Mouse (Mus musculus) limb, embryonic 13.5 days (tissue): Measurements from ENCODE around the gene Ank3. TPM values are rescaled to one million over a fixed set of nuclear protein-coding genes. Genes with fewer than 3 reads are reported as not detected.

Experiments
- ATAC-seq: fragments of 200-750 bp; cut with Nextera tagmentation; 2 replicates; pipeline ENCODE4 v1.8.0; 2017; ENCODE audit warnings: low read depth, moderate number of reproducible peaks, moderate TSS enrichment; ENCODE audit not compliant: low FRiP score
- H3K27ac ChIP-seq: fragments of 300-500 bp; sonication (generic); 2 replicates; pipeline ENCODE4 v1.5.1; 2015; ENCODE audit warnings: inconsistent platforms, mild to moderate bottlenecking, moderate library complexity
- H3K27me3 ChIP-seq: fragments of 300-500 bp; sonication (generic); 2 replicates; pipeline ENCODE4 v1.6.1; 2015; ENCODE audit warnings: mild to moderate bottlenecking, inconsistent platforms
- H3K36me3 ChIP-seq: fragments of 300-500 bp; sonication (generic); 2 replicates; pipeline ENCODE4 v1.6.1; 2015; ENCODE audit warnings: inconsistent platforms, mild to moderate bottlenecking, moderate library complexity
- H3K4me1 ChIP-seq: fragments of 300-500 bp; sonication (generic); 2 replicates; pipeline ENCODE4 v1.6.1; 2015; ENCODE audit warnings: inconsistent platforms
- H3K4me2 ChIP-seq: fragments of 300-500 bp; sonication (generic); replicated peaks from 2 replicates; pipeline ENCODE4 v1.6.1; 2015; ENCODE audit warnings: inconsistent platforms, mild to moderate bottlenecking, moderate library complexity
- H3K4me3 ChIP-seq: fragments of 300-500 bp; sonication (generic); 2 replicates; pipeline ENCODE4 v1.5.1; 2015; ENCODE audit warnings: moderate library complexity, mild to moderate bottlenecking, inconsistent platforms
- H3K9ac ChIP-seq: fragments of 300-500 bp; sonication (generic); 2 replicates; pipeline ENCODE4 v1.6.1; 2015; ENCODE audit warnings: mild to moderate bottlenecking, inconsistent platforms
- H3K9me3 ChIP-seq: fragments of 300-500 bp; sonication (generic); 2 replicates; pipeline ENCODE4 v1.6.1; 2016; ENCODE audit warnings: inconsistent platforms
- WGBS: fragments of 180-500 bp; shearing (Covaris S2); methylation state at CpG from one replicate; pipeline ENCODE4 v1.1.7; 2015; 5-methylcytosine and 5-hydroxymethylcytosine counted together
- polyA plus RNA-seq: library from polyadenylated mRNA; unstranded; fragments of >200 nt; fragmentation: Nextera tagmentation; extraction: Ambion mirVana; gene quantifications from 2 replicates; pipeline ENCODE4 v1.2.1, GENCODE M21; 2015

The Ank3 gene
- polyA plus RNA-seq, 1 experiment from 2014 or later: 28.0 TPM

- WGBS: 32% methylated on average over 4 of the region's 4 CpGs
- no peak; the same call in 1 of the 2 replicates for ATAC-seq
These were observed 489.8 kb downstream of the Ank3 start for GRCm38 (mm10) chr10:69888399-69888798.

DNA sequence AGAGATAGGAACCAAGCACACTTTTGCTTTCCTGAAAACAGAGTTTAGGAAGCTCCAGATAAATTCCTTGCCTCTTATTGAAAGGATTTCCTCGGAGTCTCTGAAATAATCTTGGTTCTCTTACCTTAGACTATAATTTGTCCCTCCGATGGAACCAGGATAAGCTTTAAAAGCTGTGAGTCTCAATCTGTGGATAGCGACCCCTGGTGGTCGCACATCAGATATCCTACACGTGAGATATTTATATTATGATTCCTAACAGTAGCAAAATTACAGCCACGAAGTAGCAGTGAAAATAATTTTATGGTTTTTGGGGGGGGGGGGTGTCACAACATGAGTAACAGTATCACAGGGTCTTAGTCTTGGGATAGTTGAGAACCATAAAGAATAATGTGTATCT, 491.2 kb downstream of the Ank3 start:
- Histone ChIP-seq H3K4me1 (no peaks in the 10 kb centered on the region), H3K9ac (no peak overlapping the region), H3K27me3 (no peaks in the 10 kb centered on the region), H3K36me3 (peaks cover 15% of the 10 kb centered on the region; the same call in 1 of the 2 replicates), H3K4me3 (no peak overlapping the region), H3K4me2 (no peak overlapping the region), H3K9me3 (no peaks in the 10 kb centered on the region), H3K27ac (no peak overlapping the region)
- ATAC-seq: no peak
- WGBS: 17% methylated on average over 6 of the region's 6 CpGs

More at GRCm38 (mm10) chr10:69888399-69888798, 489.8 kb downstream of the Ank3 start:
- Histone ChIP-seq H3K27me3 (no peaks in the 10 kb centered on the region), H3K4me3 (no peak overlapping the region), H3K4me2 (no peak overlapping the region; the same call in 1 of the 2 replicates), H3K36me3 (peaks cover 25% of the 10 kb centered on the region; the same call in 1 of the 2 replicates), H3K27ac (no peak overlapping the region), H3K9ac (no peak overlapping the region), H3K9me3 (peaks cover under 1% of the 10 kb centered on the region; the same call in 1 of the 2 replicates), H3K4me1 (no peaks in the 10 kb centered on the region)

- H3K27ac ChIP-seq: no peak overlapping the region
- no peaks in the 10 kb centered on the region for H3K27me3 ChIP-seq
- no peak overlapping the region for H3K4me2 ChIP-seq
- no peak overlapping the region for H3K4me3 ChIP-seq
- H3K9ac ChIP-seq: no peak overlapping the region
- no peaks in the 10 kb centered on the region for H3K9me3 ChIP-seq
- no peak for ATAC-seq
- 87% methylated on average over 11 of the region's 11 CpGs for WGBS
- peaks cover 10% of the 10 kb centered on the region; the same call in 1 of the 2 replicates for H3K36me3 ChIP-seq
- no peaks in the 10 kb centered on the region for H3K4me1 ChIP-seq
These were observed 491.9 kb downstream of the Ank3 start for GRCm38 (mm10) chr10:69890389-69890985.

GRCm38 (mm10) chr10:69892162-69892561, 493.6 kb downstream of the Ank3 start:
- Histone ChIP-seq H3K9me3 (no peaks in the 10 kb centered on the region), H3K36me3 (peaks cover 6% of the 10 kb centered on the region; the same call in 1 of the 2 replicates), H3K9ac (no peak overlapping the region), H3K27ac (no peak overlapping the region), H3K27me3 (no peaks in the 10 kb centered on the region), H3K4me3 (no peak overlapping the region), H3K4me1 (no peaks in the 10 kb centered on the region), H3K4me2 (no peak overlapping the region)
- ATAC-seq: no peak
- 93% methylated on average over 18 of the region's 18 CpGs for WGBS

DNA sequence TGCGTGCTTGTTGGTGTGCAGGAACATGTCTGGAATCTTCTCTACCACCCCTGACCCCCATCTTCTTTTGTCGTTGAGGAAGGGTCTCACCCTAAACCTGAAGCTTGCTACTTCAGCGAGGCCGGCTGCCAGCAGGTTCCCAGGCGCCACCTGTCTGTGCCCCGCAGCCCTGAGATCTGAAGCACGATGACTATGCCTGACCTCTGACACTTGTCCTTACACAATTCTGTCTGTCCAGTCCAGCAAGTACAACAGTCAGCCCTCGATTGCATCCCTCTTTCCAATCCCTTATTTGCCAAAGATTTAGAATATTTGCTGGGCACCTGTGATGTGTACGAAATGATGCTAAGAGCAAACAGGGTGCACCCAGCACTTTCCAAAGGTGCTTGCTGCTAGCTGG, 497.0 kb downstream of the Ank3 start:
- ATAC-seq: no peak
- Histone ChIP-seq H3K9ac (no peak overlapping the region), H3K4me1 (no peaks in the 10 kb centered on the region), H3K9me3 (no peaks in the 10 kb centered on the region), H3K27ac (no peak overlapping the region), H3K36me3 (peaks cover 6% of the 10 kb centered on the region; the same call in 1 of the 2 replicates), H3K4me2 (no peak overlapping the region), H3K4me3 (no peak overlapping the region), H3K27me3 (no peaks in the 10 kb centered on the region)
- 75% methylated on average over 9 of the region's 9 CpGs for WGBS

DNA sequence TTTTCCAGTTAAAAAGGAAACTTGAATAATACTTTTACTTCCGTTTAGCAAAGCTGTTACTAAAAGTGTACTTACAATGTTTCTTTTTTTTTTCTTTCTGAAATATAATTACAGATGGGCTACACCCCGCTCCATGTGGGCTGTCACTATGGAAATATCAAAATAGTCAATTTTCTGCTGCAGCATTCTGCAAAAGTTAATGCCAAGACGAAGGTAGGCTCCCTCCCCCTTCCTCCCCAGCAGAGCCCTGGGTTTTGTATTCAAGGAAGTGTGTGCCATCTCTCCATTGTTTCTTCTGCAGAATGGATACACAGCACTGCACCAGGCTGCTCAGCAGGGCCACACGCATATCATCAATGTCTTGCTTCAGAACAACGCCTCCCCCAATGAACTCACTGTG, 499.4 kb downstream of the Ank3 start:
- Histone ChIP-seq H3K4me1 (no peaks in the 10 kb centered on the region), H3K36me3 (peaks cover 3% of the 10 kb centered on the region; the same call in 1 of the 2 replicates), H3K9me3 (no peaks in the 10 kb centered on the region), H3K4me3 (no peak overlapping the region), H3K4me2 (no peak overlapping the region), H3K9ac (no peak overlapping the region), H3K27me3 (no peaks in the 10 kb centered on the region), H3K27ac (no peak overlapping the region)
- ATAC-seq: no peak
- 84% methylated on average over 5 of the region's 5 CpGs for WGBS

GRCm38 (mm10) chr10:69898821-69899220, 500.2 kb downstream of the Ank3 start:
- H3K4me2 ChIP-seq: no peak overlapping the region
- no peak for ATAC-seq
- H3K36me3 ChIP-seq: no peaks in the 10 kb centered on the region
- no peaks in the 10 kb centered on the region for H3K9me3 ChIP-seq
- no peaks in the 10 kb centered on the region for H3K27me3 ChIP-seq
- 94% methylated on average over 8 of the region's 8 CpGs for WGBS
- no peak overlapping the region for H3K27ac ChIP-seq
- no peak overlapping the region for H3K9ac ChIP-seq
- H3K4me1 ChIP-seq: no peaks in the 10 kb centered on the region
- H3K4me3 ChIP-seq: no peak overlapping the region

- H3K27ac ChIP-seq: no peak overlapping the region
- no peak overlapping the region for H3K4me2 ChIP-seq
- no peaks in the 10 kb centered on the region for H3K9me3 ChIP-seq
- no peak overlapping the region for H3K9ac ChIP-seq
- no peaks in the 10 kb centered on the region for H3K27me3 ChIP-seq
- no peaks in the 10 kb centered on the region for H3K36me3 ChIP-seq
- ATAC-seq: no peak
- WGBS: 85% methylated on average over 3 of the region's 3 CpGs
- H3K4me3 ChIP-seq: no peak overlapping the region
- H3K4me1 ChIP-seq: no peaks in the 10 kb centered on the region
These were observed 501.2 kb downstream of the Ank3 start for GRCm38 (mm10) chr10:69899788-69900187.

DNA sequence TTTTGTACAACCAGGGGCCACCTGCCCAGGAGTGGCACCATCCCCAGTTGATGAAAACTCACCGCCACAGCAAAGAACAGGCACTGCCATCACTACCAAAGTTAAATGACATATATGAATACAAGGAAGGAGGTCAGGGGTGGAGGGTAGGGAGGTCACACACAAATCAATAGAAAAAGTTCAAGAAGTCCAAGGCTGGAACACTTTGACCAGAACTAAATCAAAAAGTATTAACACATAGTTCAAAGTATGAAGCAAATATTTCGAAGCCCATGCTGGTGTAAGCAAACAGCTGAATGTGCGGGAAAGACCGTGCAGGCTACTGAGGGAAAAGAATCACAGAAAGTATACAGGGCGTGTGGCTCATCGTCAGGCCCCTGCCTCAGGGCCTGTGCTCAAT, 503.5 kb downstream of the Ank3 start:
- no peak for ATAC-seq

GRCm38 (mm10) chr10:69904321-69904720, 505.7 kb downstream of the Ank3 start:
- H3K9me3 ChIP-seq: no peaks in the 10 kb centered on the region
- H3K27me3 ChIP-seq: no peaks in the 10 kb centered on the region
- no peak overlapping the region for H3K4me3 ChIP-seq
- ATAC-seq: no peak
- 54% methylated on average over 10 of the region's 10 CpGs for WGBS
- H3K4me1 ChIP-seq: no peaks in the 10 kb centered on the region
- H3K27ac ChIP-seq: no peak overlapping the region
- H3K36me3 ChIP-seq: no peaks in the 10 kb centered on the region
- no peak overlapping the region for H3K4me2 ChIP-seq
- H3K9ac ChIP-seq: no peak overlapping the region

More for the DNA sequence above, 503.5 kb downstream of the Ank3 start:
- Histone ChIP-seq H3K36me3 (no peaks in the 10 kb centered on the region), H3K9me3 (no peaks in the 10 kb centered on the region), H3K9ac (no peak overlapping the region), H3K4me1 (no peaks in the 10 kb centered on the region), H3K27me3 (no peaks in the 10 kb centered on the region), H3K4me2 (no peak overlapping the region), H3K4me3 (no peak overlapping the region), H3K27ac (no peak overlapping the region)
- WGBS: 78% methylated on average over 6 of the region's 6 CpGs

DNA sequence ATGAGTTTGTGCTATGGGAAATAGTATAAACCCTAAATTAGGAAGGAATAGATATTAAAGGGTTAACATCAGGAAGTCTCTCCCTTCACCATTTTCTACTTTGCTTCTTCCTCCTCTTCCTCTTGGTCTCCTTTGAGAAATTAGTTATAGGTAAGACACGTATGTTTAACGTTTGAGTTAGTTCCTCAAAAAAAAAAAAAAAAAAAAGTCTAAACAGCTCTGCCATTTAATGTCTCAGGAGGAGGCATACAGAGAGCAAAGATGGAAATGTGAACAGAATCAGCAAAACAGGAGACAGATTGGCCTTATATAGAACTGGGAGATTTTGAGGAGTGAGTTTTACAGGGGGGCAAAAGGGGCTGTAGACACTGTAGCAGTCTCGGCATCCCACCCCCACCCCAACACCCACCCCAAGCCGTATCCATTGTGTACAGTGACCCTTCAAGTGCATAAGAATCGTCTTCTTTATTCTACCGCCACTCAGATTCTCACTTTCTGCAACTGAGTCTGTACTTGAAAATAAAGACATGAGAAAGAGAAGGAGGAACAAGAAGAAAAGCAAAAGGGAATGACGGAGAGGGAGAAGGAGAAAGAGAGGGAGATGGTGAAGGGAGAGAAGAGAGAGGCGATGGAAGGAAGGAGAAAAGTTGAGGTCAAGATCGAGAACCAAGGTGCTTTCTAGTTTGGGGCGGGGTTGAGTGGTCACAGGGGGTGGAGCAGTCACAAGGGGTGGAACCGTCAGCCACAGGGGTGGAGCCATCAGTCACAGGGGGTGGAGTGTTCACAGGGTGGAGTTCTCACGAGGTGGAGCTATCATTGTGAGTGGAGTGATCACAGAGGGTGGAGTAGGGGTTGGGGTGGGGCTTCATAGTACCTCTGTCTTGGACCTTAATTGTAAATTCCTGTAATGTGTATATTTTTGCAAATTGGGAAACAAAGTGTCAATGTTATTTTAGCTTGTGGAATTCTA, 509.5 kb downstream of the Ank3 start:
- H3K9me3 ChIP-seq: no peaks in the 10 kb centered on the region
- no peaks in the 10 kb centered on the region for H3K36me3 ChIP-seq
- no peaks in the 10 kb centered on the region for H3K27me3 ChIP-seq
- H3K4me3 ChIP-seq: no peak overlapping the region
- H3K27ac ChIP-seq: no peak overlapping the region
- ATAC-seq: no peak
- no peak overlapping the region for H3K9ac ChIP-seq
- 55% methylated on average over 12 of the region's 12 CpGs for WGBS
- H3K4me1 ChIP-seq: no peaks in the 10 kb centered on the region
- H3K4me2 ChIP-seq: no peak overlapping the region

DNA sequence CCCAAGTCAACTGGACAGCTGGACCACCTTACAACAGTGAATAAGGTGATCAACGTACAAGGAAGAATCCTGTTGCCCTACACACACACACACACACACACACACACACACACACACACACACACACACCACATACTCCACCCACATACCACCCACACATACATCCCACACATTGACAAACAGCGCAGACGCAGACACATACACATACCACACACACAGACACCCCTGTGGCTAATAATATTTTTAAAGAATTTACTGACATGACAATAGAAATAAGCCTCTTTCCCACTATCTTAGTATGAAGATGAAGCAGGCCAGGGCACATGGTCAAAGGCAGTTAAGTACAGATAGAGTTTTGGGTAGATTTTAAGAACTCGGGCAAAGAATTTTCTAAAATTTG, 511.3 kb downstream of the Ank3 start:
- ATAC-seq: no peak

More for the DNA sequence above, 511.3 kb downstream of the Ank3 start:
- Histone ChIP-seq H3K9ac (no peak overlapping the region), H3K9me3 (no peaks in the 10 kb centered on the region), H3K4me2 (no peak overlapping the region), H3K4me3 (no peak overlapping the region), H3K4me1 (peaks cover 13% of the 10 kb centered on the region; the same call in 1 of the 2 replicates), H3K27ac (no peak overlapping the region), H3K27me3 (no peaks in the 10 kb centered on the region), H3K36me3 (no peaks in the 10 kb centered on the region)
- WGBS: 79% methylated on average over 4 of the region's 4 CpGs
